Mouse (Mus musculus): ENCODE data around the gene Shmt2. TPM values are rescaled to one million over a fixed set of nuclear protein-coding genes. Genes with fewer than 3 reads are reported as not detected.

The Shmt2 gene
- polyA plus RNA-seq, 1 experiment from 2014 or later = 121 TPM

- Histone ChIP-seq H3K27ac (replicated peaks) (peak within 1 kb of the TSS; percentile 89), H3K4me3 (peak within 1 kb of the TSS; percentile 62), H3K27me3 (ENCODE audit: low read depth, poor library complexity, severe bottlenecking) (peaks cover 100% of the 10 kb centered on the region), H3K4me1 (peaks cover 90% of the 10 kb centered on the region), H3K9me3 (replicated peaks) (0 out of 2 replicates have a peak, but pooled peaks cover 9% of the 10 kb centered on the region), H3K36me3 (peaks cover 30% of the 10 kb centered on the region)
- 4% methylated on average over 6 of the region's 6 CpGs for WGBS
- no peak for DNase-seq (ENCODE audit: low spot score)
Observed at GRCm38 (mm10) chr10:127514764-127515163, 7.5 kb downstream of the Shmt2 start, which contains the start of gene Ndufa4l2. Ndufa4l2 (plus strand) TSS chr10:127514967.

DNA sequence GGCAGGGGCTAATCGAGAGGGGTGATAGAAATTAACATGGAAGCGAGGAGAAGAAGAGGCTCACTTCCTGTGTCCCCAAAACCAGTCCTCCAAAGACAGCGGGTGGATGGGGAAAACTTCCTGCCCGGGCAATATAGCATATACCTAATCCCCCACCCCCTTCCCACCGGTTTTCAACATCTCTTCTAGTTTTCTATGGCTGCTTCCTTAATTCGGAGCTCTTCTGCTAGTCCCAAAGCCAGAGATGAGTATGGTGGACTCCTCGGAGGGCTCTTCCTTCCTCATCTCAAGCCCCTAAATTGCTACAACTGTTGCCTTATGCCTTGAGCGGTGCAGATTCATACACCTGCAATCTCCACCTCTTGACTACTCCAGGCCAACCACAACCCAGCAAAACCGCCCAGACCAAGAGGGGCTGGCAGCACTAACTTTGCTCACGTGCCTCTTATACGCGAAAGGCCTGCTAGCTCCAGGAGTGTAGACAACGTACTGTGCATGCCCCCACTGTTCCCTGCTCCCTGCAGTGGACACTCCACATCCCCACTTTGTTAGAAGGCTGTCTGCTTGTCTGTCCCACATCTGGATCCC, 8.0 kb downstream of the Shmt2 start:
- peak overlapping the region; percentile 62 for H3K4me3 ChIP-seq
- DNase-seq (ENCODE audit: low spot score) = no peak
- peaks cover 24% of the 10 kb centered on the region for H3K36me3 ChIP-seq
- peaks cover 94% of the 10 kb centered on the region for H3K4me1 ChIP-seq
- 8% methylated on average over 13 of the region's 13 CpGs for WGBS
- peak overlapping the region; percentile 89 for H3K27ac ChIP-seq (replicated peaks)
- peaks cover 100% of the 10 kb centered on the region for H3K27me3 ChIP-seq (ENCODE audit: low read depth, poor library complexity, severe bottlenecking)
- H3K9me3 ChIP-seq (replicated peaks) = 0 out of 2 replicates have a peak, but pooled peaks cover 8% of the 10 kb centered on the region

DNA sequence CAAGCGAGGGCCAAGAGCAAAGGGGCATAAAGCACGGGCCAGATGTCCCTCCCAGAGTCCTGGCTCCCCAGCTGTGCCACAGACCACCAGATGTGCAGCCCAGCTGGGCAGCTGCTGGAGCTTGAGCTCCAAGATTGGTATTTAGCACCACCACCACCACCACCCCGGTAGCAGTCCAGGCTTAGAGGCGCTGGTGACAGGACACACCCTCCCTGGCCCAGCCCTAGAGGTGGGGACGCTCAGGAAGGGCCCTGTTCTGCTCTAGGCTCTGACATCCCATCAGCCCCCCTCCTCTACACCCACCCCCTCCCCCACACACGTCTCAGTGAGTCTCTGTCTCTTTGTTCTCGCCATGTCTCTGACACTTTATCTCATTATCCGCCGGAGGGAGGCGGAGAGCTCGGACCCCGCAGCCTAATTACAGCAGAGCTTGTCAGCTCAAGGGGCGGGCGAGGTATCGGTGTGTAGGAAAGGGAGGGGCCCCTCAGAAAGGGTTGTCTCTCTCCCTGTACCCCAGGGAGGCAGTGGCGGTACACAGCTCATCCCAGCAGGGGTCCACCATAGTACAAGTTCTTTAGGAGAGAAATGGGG, 8.6 kb downstream of the Shmt2 start:
- Histone ChIP-seq H3K9me3 (replicated peaks) (0 out of 2 replicates have a peak, but pooled peaks cover 8% of the 10 kb centered on the region), H3K36me3 (peaks cover 18% of the 10 kb centered on the region), H3K4me1 (peaks cover 99% of the 10 kb centered on the region), H3K27ac (replicated peaks) (peak overlapping the region; percentile 89), H3K4me3 (peak overlapping the region; percentile 62), H3K27me3 (ENCODE audit: low read depth, poor library complexity, severe bottlenecking) (peaks cover 100% of the 10 kb centered on the region)
- peak; percentile 67 for DNase-seq (ENCODE audit: low spot score)
- WGBS = under 1% methylated on average over 16 of the region's 16 CpGs

DNA sequence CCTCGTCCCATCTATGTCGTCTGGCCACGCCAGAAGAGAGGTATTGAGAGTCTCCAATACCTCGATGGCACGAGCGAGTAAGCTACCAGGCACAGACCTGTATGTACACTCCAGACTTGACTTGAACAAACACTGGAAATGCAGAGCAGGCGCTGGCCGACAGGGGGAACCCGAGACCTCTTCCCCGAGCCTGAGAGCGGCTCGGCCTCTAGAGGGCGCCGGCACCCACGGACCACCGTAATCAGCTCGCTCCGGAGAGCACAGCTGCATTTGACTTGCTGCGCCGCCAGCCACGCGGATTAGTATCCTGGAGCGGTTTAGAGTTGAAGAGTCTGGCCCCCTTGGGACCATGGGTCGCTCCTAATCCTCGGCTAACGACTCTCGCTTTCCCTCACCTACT, 9.4 kb downstream of the Shmt2 start:
- Histone ChIP-seq H3K27me3 (ENCODE audit: low read depth, poor library complexity, severe bottlenecking) (peaks cover 100% of the 10 kb centered on the region), H3K4me1 (peaks cover 100% of the 10 kb centered on the region), H3K4me3 (peak overlapping the region; percentile 62), H3K27ac (replicated peaks) (peak overlapping the region; percentile 89), H3K9me3 (replicated peaks) (0 out of 2 replicates have a peak, but pooled peaks cover 3% of the 10 kb centered on the region), H3K36me3 (peaks cover 10% of the 10 kb centered on the region)
- under 1% methylated on average over 27 of the region's 27 CpGs for WGBS
- DNase-seq (ENCODE audit: low spot score) = peak; percentile 97

GRCm38 (mm10) chr10:127512307-127512666, 10.0 kb downstream of the Shmt2 start:
- WGBS = 3% methylated on average over 7 of the region's 7 CpGs
- no peak for DNase-seq (ENCODE audit: low spot score)
- no peaks in the 10 kb centered on the region for H3K9me3 ChIP-seq (replicated peaks)
- peaks cover 5% of the 10 kb centered on the region; the same call in 1 of the 2 replicates for H3K36me3 ChIP-seq
- H3K27me3 ChIP-seq (ENCODE audit: low read depth, poor library complexity, severe bottlenecking) = peaks cover 100% of the 10 kb centered on the region
- H3K4me1 ChIP-seq = peaks cover 97% of the 10 kb centered on the region
- peak overlapping the region; percentile 89 for H3K27ac ChIP-seq (replicated peaks)
- peak overlapping the region; percentile 62 for H3K4me3 ChIP-seq

GRCm38 (mm10) chr10:127511634-127512306, 10.5 kb downstream of the Shmt2 start:
- under 1% methylated on average over 46 of the region's 46 CpGs for WGBS
- H3K9me3 ChIP-seq (replicated peaks) = no peaks in the 10 kb centered on the region
- peak overlapping the region; percentile 62 for H3K4me3 ChIP-seq
- peak overlapping the region; percentile 89 for H3K27ac ChIP-seq (replicated peaks)
- peaks cover under 1% of the 10 kb centered on the region; the same call in 1 of the 2 replicates for H3K36me3 ChIP-seq
- peak; percentile 77 for DNase-seq (ENCODE audit: low spot score)
- peaks cover 92% of the 10 kb centered on the region for H3K4me1 ChIP-seq
- H3K27me3 ChIP-seq (ENCODE audit: low read depth, poor library complexity, severe bottlenecking) = peaks cover 100% of the 10 kb centered on the region

DNA sequence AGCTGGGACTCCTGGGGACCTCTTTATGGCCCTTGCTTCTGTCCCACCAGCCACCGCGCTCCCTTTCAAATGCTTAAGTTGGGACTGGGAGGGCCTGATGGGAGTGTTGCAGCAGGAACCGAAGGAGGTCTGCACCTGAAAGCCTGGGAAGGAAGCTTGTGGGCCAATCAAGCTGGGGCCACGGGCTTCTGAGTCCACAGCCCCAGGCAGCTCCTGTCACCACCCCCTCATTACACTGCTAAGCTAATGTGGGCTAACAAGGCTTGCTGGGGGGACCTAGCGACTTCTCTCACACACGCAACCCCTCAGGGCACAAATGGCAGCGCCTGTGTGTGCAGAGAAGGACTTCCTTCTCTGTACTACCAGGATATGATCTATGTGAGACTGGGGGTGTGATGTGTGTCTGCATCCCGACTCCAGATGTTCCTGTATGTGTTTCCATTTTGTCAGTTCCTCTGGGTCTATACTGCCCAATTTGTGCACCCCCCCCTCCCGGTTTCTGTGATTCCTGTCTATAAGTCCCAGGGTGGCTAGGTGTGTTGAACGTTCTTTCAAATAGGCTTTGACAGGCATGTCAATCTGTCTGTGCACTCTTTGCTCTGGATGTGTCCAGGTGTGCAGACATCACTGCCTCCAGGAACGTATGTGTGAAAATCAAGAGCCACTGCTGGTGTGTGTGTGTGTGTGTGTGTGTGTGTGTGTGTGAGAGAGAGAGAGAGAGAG, 11.2 kb downstream of the Shmt2 start:
- Histone ChIP-seq H3K4me3 (peak overlapping the region; percentile 62), H3K4me1 (peaks cover 85% of the 10 kb centered on the region), H3K27me3 (ENCODE audit: low read depth, poor library complexity, severe bottlenecking) (peaks cover 100% of the 10 kb centered on the region), H3K36me3 (no peaks in the 10 kb centered on the region), H3K9me3 (replicated peaks) (no peaks in the 10 kb centered on the region), H3K27ac (replicated peaks) (peak overlapping the region; percentile 89)
- DNase-seq (ENCODE audit: low spot score) = peak; percentile 29
- WGBS = 6% methylated on average over 11 of the region's 11 CpGs

- H3K4me1 ChIP-seq = peaks cover 75% of the 10 kb centered on the region
Observed at GRCm38 (mm10) chr10:127509837-127510701, 12.2 kb downstream of the Shmt2 start.

DNA sequence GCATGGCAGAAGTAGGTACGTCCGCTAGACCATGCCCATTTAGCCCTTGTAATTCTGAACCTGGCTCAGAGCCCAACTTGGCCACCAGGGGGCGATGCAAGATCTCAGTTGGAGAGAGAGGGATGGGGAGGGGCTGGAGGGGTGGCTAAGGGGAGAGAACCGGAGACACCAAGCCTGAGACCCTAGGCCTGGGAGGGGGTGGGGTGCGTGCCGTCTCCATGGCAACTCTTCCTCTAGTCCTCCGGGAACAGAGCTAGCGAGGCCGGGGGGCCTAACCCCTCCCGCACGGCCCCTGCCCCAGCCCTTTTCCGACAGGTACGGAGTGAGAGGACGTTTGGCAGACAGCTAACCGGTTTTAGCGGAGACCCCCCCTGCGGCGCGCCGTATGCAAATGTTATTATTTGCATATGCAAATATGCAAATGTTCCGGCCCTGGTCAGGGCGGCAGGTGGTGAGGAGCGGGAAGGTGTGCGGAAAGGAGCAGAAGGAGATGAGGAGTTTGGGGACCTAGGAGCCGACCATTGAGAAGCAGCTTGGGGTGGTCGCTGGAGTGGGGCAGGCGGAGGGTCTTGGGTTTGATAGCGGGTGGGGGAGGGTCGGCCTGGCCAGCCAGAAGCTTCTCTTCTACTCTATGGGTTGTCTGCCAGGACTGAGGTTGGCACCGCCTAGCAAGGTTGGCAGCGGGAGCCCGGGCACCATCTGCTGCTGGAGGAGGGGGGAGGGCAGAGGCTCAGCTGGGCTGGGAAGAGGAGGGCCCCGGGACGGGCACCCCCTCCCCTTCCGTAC, 13.0 kb downstream of the Shmt2 start:
- DNase-seq (ENCODE audit: low spot score) = peak; percentile 97
- peaks cover 67% of the 10 kb centered on the region for H3K4me1 ChIP-seq
- no peaks in the 10 kb centered on the region for H3K9me3 ChIP-seq (replicated peaks)
- H3K4me3 ChIP-seq = peak overlapping the region; percentile 61
- peaks cover 88% of the 10 kb centered on the region for H3K27me3 ChIP-seq (ENCODE audit: low read depth, poor library complexity, severe bottlenecking)
- WGBS = under 1% methylated on average over 35 of the region's 35 CpGs
- H3K36me3 ChIP-seq = no peaks in the 10 kb centered on the region
- peak overlapping the region; percentile 89 for H3K27ac ChIP-seq (replicated peaks)

More at GRCm38 (mm10) chr10:127509837-127510701, 12.2 kb downstream of the Shmt2 start:
- Histone ChIP-seq H3K36me3 (no peaks in the 10 kb centered on the region), H3K9me3 (replicated peaks) (no peaks in the 10 kb centered on the region), H3K27me3 (ENCODE audit: low read depth, poor library complexity, severe bottlenecking) (peaks cover 97% of the 10 kb centered on the region), H3K27ac (replicated peaks) (peak overlapping the region; percentile 89), H3K4me3 (peak overlapping the region; percentile 61)
- WGBS = 4% methylated on average over 17 of the region's 17 CpGs
- peak; percentile 35 for DNase-seq (ENCODE audit: low spot score)

- 3% methylated on average over 15 of the region's 15 CpGs for WGBS
- Histone ChIP-seq H3K27ac (replicated peaks) (0 out of 2 replicates have a peak overlapping the region, but pooled peaks have one; percentile 29), H3K27me3 (ENCODE audit: low read depth, poor library complexity, severe bottlenecking) (peaks cover 78% of the 10 kb centered on the region), H3K4me3 (peak overlapping the region; percentile 61), H3K4me1 (peaks cover 56% of the 10 kb centered on the region), H3K9me3 (replicated peaks) (no peaks in the 10 kb centered on the region), H3K36me3 (no peaks in the 10 kb centered on the region)
- DNase-seq (ENCODE audit: low spot score) = peak; percentile 79
Observed at GRCm38 (mm10) chr10:127508239-127508638, 14.0 kb downstream of the Shmt2 start.
